Mouse (Mus musculus): ENCODE measurements at regions not wholly inside any gene's neighbourhood (a gene's known extent, or its start where the extent isn't known, plus 50 kb on each side); places are given as distances from the start of the nearest gene placed in this dataset.

GRCm38 (mm10) chr7:137888731-137889130, 451.3 kb downstream of the Glrx3 start:
- no peak for DNase-seq

GRCm38 (mm10) chr7:137906424-137907060, 469.1 kb downstream of the Glrx3 start:
- no peak for DNase-seq

GRCm38 (mm10) chr7:137909456-137909855, 472.0 kb downstream of the Glrx3 start:
- DNase-seq, result no peak

GRCm38 (mm10) chr7:137913551-137914105, 476.2 kb downstream of the Glrx3 start:
- no peak for DNase-seq

- no peak for DNase-seq
Observed at GRCm38 (mm10) chr7:137914506-137914905, 477.1 kb downstream of the Glrx3 start.

- DNase-seq, result no peak
Observed at GRCm38 (mm10) chr7:137916351-137916750, 478.9 kb downstream of the Glrx3 start.

GRCm38 (mm10) chr7:137924464-137925167, 472.9 kb downstream of the Tcerg1l start:
- DNase-seq, result peak; percentile 59

- no peak for DNase-seq
Observed at GRCm38 (mm10) chr7:137925656-137926055, 471.9 kb downstream of the Tcerg1l start.

- DNase-seq, result no peak
Observed at GRCm38 (mm10) chr7:137927371-137927770, 470.2 kb downstream of the Tcerg1l start.

DNA sequence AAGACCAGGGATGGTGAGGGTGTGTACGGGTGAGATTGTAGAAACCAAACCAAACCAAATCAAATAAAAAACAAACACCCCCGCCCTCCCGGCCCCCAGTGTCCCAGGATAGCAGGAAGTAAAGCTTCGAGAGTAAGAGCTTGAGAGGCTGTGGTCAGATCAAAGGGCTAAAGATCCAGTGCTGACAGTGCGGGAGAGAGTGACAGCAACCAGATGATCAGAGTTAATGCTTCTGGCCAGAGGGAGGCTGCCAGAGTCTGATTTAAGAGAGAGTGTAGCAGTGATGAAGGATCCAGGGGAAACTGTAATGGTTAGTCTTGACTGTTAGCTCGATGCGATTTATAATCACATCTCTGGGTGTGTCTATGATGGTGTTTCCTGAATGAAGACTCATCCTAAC, 467.3 kb downstream of the Tcerg1l start:
- DNase-seq, result no peak

- no peak for DNase-seq
Observed at GRCm38 (mm10) chr7:137935896-137936295, 461.6 kb downstream of the Tcerg1l start.

- DNase-seq, result no peak
Observed at GRCm38 (mm10) chr7:137939116-137939515, 458.4 kb downstream of the Tcerg1l start.

- no peak for DNase-seq
Observed at GRCm38 (mm10) chr7:137940084-137940483, 457.4 kb downstream of the Tcerg1l start.

DNA sequence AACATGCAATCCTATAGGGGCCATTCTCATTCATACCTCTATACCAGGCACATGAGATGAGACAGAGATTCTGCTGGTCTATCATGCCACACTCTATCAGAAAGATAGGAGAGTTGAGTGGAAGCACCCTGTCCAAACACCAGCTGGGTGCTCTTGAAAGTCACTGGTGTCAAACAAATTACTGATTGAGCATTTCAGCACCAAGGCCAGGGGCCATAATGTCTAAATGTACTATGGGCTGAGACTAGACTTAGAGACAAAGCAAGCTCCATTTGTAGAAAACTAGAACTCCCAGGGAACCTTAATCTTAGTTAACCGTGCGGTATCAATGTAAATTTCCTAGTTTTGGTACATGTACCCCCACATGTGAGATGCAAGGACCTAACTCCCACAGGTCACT, 452.5 kb downstream of the Tcerg1l start:
- DNase-seq, result no peak

DNA sequence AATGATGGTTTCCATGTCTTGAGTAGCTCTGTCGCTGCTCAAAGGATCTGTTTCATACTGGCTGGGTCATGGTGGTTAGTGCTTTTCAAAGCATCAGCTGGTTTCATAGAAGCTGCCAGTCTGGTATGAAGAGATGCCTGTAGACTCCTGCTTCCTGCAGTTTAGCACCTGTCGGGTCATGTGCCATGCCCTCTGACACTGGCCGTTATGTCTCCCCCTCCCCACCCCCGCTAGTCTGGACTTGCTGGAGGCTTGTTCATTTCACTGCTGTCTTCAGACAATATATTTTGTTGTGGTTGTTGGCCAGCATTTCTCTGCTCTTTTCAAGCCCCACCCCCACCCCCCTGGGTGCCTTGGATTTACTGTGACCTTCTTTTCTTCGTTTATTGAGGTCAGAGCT, 450.1 kb downstream of the Tcerg1l start:
- DNase-seq, result no peak

- no peak for DNase-seq
Observed at GRCm38 (mm10) chr7:137957354-137957753, 440.2 kb downstream of the Tcerg1l start.

DNA sequence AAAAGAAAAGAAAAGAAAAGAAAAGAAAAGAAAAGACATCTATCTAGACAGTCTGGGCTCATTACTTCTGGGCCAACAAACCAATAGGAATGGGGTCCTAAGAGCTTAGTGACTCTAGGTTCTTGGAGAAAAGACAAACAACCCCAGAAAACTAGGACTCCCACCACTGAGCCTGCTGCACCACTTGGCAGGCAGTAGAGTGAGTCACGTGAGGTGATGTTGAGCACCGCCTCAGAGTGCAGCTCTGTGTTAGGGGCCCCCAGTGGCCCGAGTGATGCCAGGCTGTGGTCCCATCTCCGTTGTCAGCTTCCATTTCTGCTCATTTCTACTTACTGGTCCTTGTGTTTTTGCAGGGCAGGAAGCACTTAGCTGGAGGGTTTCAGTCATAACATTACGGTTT, 439.7 kb downstream of the Tcerg1l start:
- no peak for DNase-seq

DNA sequence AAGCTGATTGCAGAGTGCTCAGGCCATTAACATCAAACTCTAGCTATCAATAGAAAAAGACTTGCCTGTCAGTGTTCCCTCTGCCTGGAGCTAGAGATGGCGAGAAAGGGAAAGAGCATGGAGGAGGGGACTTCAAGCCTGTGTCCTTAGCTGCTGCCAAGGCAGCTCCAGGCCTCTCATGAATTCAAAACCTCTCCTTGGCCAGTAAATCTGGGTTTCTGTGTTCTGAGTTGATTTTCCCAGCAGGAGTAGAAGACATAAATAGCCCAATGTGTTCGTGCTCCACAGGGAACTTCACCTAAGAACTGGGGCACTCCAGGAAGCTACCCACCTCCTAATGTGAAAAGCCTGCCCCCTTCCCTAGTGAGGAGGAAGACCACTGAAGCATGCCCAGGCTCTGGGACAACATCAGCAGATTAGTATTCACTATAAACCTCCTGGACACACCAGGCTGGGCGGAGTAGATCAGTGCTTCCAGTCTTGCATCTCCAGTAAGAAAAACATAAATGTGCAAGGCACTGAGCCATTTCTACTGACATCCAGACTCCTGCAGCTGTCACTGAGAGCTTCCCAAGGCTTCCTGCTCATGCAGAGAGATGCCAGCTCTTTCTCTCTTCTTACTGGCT, 433.9 kb downstream of the Tcerg1l start:
- DNase-seq, result no peak

DNA sequence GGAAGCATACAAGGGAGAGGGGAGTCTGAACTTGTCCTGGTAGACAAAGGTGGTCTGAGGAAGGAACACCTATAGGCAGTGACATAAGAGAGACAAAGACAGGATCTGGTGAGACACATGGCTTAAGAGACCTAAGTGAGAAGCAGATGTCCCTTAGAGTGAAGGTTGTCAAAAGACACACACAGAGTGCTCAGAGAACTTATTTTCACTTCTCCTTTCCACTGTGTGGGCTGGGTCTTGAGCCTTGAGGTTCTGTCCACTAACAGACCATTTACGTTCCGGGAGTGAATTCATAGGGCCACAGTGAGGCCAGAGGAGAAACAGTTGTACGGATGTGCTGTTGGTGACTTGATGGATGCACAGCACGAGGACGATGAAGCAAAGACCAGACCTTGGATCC, 422.8 kb downstream of the Tcerg1l start:
- DNase-seq, result no peak

- DNase-seq, result no peak
Observed at GRCm38 (mm10) chr7:137977527-137977926, 420.0 kb downstream of the Tcerg1l start.

DNA sequence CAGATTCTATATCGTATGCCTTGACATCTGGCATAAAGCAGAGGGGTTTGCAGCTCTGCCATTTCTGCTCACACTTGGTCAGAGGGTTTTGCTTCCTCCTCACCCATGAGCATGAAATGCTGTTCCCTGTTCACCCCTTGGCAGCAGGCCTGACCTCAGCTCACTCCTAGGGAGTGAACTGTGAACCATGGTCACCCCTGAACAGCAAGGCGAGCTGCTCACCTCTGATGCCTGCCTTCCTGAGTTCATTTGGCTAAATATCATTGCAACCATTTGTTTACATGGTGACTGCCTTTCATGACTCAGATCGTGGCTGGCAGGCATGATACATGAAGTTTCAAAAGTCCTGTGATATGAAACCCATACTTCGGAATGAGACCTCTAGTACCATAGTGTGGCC, 418.2 kb downstream of the Tcerg1l start:
- DNase-seq, result no peak

GRCm38 (mm10) chr7:138005806-138006205, 391.7 kb downstream of the Tcerg1l start:
- no peak for DNase-seq

GRCm38 (mm10) chr7:138006971-138007370, 390.6 kb downstream of the Tcerg1l start:
- DNase-seq, result peak; percentile 28

DNA sequence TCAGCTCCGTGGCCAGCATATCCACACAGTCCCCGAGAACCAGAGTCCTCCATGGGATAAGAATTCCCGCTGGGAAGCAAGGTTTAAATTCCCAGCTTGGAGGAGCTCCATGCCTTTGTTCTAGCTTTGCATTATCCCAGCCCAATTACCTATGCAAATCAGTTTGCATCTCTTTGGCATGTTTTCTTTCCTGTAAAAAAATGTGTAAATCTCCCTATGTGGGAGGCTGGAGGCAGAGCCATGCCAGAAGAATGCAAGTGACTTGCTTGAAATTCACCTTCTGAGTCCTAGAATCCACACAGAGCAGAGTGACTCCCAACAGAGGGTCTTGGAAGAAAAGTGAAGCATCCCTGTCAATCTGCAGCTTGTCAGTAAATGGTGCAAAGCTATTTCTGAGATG, 388.9 kb downstream of the Tcerg1l start:
- no peak for DNase-seq
